Mouse (Mus musculus) Patski (cell line): ENCODE results near the gene Nufip2. TPM values are rescaled to one million over a fixed set of nuclear protein-coding genes. Genes with fewer than 3 reads are reported as not detected.
"Not testable (repeated sequence)": the region's sequence is repeated elsewhere in the genome, so short reads cannot be mapped to it uniquely, and the experiment has no call there.

ENCODE experiments used
- ATAC-seq: fragments of 100-300 bp; one replicate; pipeline ENCODE4 v1.8.0; 2021
- CTCF ChIA-PET: fragments of 350-600 bp; sonication (Branson Sonifier 250); formaldehyde crosslinking; loops from one replicate; lab custom pipeline; 2022; ENCODE audit warnings: inconsistent platforms; lab: Charles Lee
- POLR2A ChIA-PET: fragments of 350-600 bp; sonication (Branson Sonifier 250); formaldehyde crosslinking; loops from one replicate; lab custom pipeline; 2022; ENCODE audit warnings: antibody characterized with exemption, inconsistent platforms; lab: Charles Lee
- DNase-seq: peaks from one replicate; pipeline ENCODE4 v3.0.0-alpha.2; 2011; ENCODE audit warnings: low read depth, low spot score
- H3K27me3 ChIP-seq: fragments of 371-371 bp; one replicate; pipeline ENCODE4 v1.5.1; 2021
- CTCF ChIP-seq: fragments of 100-300 bp; IDR thresholded peaks from one replicate; pipeline ENCODE4 v1.5.1; 2021
- in situ Hi-C: fragments of 300-500 bp; cut with MboI; formaldehyde crosslinking; loops from 3 replicates; pipeline ENCODE4 v1.11.1; 2018; ENCODE audit warnings: low pct_unique_long_range_greater_than_20kb, mixed read lengths
- polyA plus RNA-seq: library from polyadenylated mRNA; unstranded; gene quantifications from one replicate; pipeline ENCODE4 v1.2.3, GENCODE M21; 2021

Gene Nufip2
- 50.3 TPM for polyA plus RNA-seq

DNA sequence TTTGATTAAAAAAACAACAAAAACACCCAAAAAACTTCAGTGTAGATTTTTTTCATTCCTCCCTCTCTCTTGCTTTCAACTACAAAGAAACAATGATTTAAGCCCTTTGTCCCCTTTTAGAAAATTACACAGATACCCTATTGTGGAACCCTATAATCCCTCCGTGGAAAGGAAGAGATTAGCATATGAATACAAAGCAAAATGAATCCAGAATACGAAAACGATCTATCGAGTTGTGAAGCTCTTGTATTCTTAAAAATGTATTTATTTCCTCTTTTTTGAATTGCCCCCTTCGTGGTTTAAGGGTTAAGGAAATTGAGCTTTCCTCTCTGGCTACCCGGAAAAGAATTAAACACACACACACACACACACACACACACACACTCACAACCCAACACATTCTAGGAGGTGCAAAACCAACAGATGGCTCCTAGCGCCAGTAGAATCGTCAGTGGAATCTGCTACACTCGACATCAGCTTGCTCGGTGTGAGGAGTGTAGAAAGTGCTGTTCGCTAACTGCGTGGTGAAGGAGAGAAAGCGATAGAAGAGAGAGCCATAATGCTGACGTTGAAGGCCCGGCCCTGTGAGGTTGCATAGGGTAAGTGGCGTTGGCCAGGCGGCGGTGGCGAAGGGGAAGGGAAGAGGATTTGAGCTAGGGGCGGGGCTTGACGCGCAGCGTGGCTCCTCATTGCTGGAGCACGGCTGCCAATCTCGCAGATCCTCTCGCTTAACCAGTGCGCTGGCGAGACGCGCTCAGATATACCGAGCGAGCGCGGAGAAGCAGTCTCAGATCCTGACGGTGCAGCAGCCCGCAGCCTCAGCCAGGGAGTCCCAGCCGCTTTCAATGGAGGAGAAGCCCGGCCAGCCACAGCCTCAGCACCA lies at the start of gene Nufip2:
Nufip2 (plus strand) TSS at position 773 of the 883 bp plus-strand sequence.
- ATAC-seq, result peak; percentile 82
- ChIA-PET CTCF (no interaction called here), POLR2A (interaction anchor here (1.0 to 1.5 kb wide), 3 partner anchors 17 to 151 kb away, joined by 3 read pairs; no protein-coding TSS in a partner anchor)
- DNase-seq, result peak; percentile 94
- in situ Hi-C loops, result no loop called here
- H3K27me3 ChIP-seq, result no peaks in the 10 kb centered on the region
- no peak for TF ChIP-seq CTCF

DNA sequence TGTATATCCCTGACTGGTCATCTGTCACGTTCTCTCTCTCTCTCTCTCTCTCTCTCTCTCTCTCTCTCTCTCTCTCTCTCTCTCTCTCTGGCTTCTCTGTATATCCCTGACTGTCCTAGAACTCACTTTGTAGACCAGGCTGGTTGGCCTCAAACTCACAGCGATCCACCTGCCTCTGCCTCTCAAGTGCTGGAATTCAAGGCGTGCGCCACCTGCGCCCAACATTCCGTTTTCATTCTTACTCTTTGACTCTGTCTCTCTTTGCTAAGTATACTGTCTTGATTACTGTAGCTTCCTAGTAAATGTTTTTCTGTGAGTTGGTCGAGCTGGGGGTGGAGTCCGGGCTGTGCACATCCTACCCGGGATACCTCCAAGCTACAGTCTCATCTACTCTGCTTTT lies 44.6 kb upstream of the Nufip2 start:
- CTCF ChIA-PET, result no interaction called here
- in situ Hi-C loops, result no loop called here
- DNase-seq (no peak), ATAC-seq (no peak)
- TF ChIP-seq CTCF, result no peak
- no peaks in the 10 kb centered on the region for H3K27me3 ChIP-seq
- POLR2A ChIA-PET, result no interaction called here

DNA sequence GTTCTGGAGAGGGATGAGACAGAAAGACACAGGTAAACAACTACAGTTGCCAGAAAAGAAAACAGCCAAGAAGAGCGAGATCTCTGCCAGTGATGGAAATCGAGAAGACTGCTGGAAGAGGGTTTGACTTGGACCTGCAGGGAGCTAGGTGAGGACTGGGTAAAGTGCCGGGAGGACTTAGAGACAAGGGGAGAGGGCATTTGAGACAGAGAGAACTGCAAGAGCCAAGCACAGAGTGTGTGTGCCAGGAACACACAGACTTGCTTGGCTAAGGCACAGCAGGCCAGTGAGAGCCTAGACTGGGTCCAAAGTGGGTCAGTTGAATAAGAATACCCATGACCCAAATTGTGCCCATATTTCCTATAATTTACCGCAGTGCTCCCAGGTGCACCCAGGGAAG lies 40.5 kb upstream of the Nufip2 start:
- ChIA-PET POLR2A (no interaction called here), CTCF (no interaction called here)
- in situ Hi-C loops, result no loop called here
- DNase-seq (no peak), ATAC-seq (no peak)
- TF ChIP-seq CTCF, result no peak
- H3K27me3 ChIP-seq, result no peaks in the 10 kb centered on the region

DNA sequence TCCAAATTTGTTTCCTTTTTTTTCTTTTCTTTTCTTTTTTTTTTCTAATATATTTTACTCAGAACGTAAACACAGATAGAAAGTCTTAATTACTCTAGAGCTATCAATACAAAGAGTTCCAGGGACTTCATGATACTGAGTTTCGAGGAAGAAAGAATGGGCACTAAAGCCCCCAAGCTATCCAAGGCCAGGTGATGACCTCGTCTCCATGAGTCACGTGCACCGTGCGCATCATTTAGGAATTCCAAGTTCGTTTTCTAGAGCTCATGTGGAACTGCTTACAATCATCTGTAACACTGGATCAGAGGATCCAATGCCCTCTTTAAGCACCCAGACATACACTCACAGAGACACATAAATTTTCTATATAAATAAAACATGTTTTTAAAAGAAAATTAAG lies 37.1 kb upstream of the Nufip2 start:
- ATAC-seq, result no peak
- ChIA-PET POLR2A (no interaction called here), CTCF (interaction anchor here (1.0 kb wide), 1 partner anchor 20 kb away, joined by 4 read pairs; no protein-coding TSS in a partner anchor)
- in situ Hi-C loops, result no loop called here
- TF ChIP-seq CTCF, result no peak
- DNase-seq, result peak; percentile 17
- no peaks in the 10 kb centered on the region for H3K27me3 ChIP-seq

DNA sequence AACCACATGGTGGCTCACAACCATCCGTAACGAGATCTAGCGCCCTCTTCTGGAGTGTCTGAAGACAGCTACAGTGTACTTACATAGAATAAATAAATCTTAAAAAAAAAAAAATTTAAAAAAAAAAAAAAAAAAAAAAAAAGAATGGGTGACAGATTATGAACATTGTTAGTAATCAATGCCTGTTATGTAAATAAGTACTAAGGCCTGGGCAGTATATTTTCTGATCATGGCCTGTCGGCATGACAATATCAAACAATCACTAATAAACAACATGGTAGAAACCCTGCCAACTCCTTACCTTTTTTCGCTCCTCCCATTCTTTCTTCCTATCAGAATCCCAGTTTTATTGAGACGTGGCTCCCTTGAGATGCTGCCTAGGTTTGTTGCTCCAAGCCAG lies 33.5 kb upstream of the Nufip2 start:
- ChIA-PET POLR2A (no interaction called here), CTCF (no interaction called here)
- ATAC-seq (no peak), DNase-seq (no peak)
- in situ Hi-C loops, result no loop called here
- TF ChIP-seq CTCF, result no peak
- H3K27me3 ChIP-seq, result no peaks in the 10 kb centered on the region

DNA sequence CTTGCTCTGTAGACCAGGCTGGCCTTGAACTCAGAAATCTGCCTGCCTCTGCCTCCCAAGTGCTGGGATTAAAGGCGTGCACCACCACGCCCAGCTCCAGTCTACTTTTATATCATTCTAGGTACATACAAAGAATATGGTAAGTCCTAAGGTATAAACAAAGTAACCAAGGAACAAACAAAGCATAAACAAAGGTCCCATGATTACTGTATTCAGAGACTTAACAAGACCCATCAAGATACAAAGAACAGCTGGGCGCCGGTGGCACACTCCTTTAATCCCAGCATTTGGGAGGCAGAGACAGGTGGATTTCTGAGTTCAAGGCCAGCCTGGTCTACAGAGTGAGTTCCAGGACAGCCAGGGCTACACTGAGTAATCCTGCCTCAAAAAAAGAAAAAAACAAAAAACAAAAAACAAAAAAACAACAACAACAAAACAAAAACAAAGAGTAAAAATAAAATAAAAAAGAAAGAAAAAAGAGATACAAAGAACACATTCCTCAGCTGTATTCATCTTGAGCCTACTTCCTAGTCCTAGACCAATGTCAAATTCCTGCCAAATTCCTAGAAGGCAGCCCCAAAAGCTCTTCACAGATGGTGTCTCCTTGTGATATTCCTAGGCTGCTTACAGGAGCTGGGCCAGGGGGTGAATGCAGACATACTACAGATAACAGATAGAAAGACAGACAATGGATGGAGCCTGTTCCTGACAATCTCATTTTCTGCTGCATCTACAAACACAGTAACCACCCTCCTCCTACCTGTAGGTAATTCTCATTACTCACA lies 32.4 kb upstream of the Nufip2 start:
- H3K27me3 ChIP-seq, in situ Hi-C loops, ATAC-seq, DNase-seq, CTCF ChIA-PET: not testable (repeated sequence)
- POLR2A ChIA-PET, result interaction anchor here (0.5 kb wide), 1 partner anchor 91 kb away, joined by 3 read pairs; no protein-coding TSS in a partner anchor

DNA sequence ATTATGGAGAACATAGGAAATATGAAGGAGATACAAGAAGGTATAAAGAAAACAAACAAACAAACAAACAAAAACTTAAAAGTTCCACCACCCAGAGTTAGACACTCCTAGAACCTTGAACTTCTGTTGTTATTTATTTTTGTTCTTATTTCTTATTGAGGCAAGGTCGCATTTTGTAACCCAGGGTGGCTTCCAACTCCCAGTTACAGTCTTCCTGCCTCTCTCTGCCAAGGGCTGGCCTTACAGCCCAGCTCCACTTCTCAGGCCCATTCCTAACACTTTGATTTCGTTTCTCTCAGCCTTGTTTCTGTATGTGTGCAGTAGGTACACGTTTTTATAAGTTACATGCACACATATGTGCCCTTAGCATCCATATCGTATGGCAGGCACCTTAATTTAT lies 26.0 kb upstream of the Nufip2 start:
- in situ Hi-C loops, result no loop called here

DNA sequence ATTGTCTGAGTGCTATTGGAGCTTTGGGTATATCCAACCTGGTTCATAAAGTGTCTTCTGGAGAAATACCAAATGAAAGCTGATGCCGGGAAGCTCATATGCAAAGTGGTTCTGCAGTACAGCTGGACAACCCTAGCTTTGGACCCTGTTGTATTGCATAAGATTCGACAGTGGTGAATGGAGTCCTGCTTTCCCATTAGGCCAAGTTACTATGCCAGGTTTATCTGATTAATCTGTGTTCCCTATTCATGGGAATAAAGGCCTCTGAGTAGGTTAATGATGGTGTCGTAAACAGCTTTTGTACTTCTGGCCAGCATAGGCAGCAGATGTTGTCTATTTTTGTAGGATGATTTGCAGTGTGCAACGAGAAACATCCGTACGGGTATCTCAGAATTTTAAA lies 22.3 kb upstream of the Nufip2 start:
- POLR2A ChIA-PET, result interaction anchor here (0.7 to 1.0 kb wide), 2 partner anchors 14 to 54 kb away, joined by 4 read pairs; no protein-coding TSS in a partner anchor
- DNase-seq (no peak), ATAC-seq (no peak)
- in situ Hi-C loops, result no loop called here
- CTCF ChIA-PET, result interaction anchor here (1.4 kb wide), 1 partner anchor 20 kb away, joined by 3 read pairs; no protein-coding TSS in a partner anchor
- no peaks in the 10 kb centered on the region for H3K27me3 ChIP-seq
- TF ChIP-seq CTCF, result no peak

More for the DNA sequence above, 26.0 kb upstream of the Nufip2 start:
- no peaks in the 10 kb centered on the region for H3K27me3 ChIP-seq
- POLR2A ChIA-PET, result no interaction called here
- no peak for TF ChIP-seq CTCF
- DNase-seq, result no peak
- CTCF ChIA-PET, result interaction anchor here (1.7 kb wide), 1 partner anchor 13 kb away, joined by 4 read pairs; no protein-coding TSS in a partner anchor
- ATAC-seq, result no peak

DNA sequence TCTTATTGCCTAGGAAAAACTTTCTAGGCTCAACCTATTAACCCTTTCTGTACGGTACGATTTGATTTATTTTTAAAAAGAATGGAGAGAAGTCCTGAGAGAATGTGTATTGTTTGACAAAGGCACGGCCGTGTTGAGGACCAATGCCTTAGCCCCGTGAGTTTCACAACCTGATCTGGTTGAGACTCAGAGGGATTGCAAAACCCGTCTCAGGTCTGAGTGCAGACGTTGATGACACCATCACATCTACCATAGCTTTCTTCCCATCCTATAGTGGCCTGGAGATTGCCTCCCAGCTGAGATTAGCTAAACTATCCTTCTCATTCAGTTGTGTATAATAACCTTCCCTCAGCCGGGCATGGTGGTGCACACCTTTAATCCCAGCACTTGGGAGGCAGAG lies 21.9 kb upstream of the Nufip2 start:
- in situ Hi-C loops, result no loop called here
- no peaks in the 10 kb centered on the region for H3K27me3 ChIP-seq
- TF ChIP-seq CTCF, result no peak
- POLR2A ChIA-PET, result no interaction called here
- ATAC-seq (no peak), DNase-seq (no peak)
- CTCF ChIA-PET, result no interaction called here

DNA sequence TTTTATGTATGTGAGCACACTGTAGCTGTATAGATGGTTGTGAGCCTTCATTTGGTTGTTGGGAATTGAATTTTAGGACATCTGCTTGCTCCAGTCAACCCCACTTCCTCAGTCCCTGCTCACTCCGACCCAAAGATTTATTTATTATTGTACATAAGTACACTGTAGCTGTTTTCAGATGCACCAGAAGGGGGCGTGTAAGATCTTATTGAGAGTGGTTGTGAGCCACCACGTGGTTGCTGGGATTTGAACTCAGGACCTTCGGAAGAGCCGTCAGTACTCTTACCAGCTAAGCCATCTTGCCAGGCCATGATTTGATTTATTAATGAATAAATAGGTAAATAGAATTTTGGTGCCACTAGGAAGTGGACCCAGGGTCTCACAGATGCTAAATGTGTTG lies 20.6 kb upstream of the Nufip2 start:
- in situ Hi-C loops, result not testable (repeated sequence)

DNA sequence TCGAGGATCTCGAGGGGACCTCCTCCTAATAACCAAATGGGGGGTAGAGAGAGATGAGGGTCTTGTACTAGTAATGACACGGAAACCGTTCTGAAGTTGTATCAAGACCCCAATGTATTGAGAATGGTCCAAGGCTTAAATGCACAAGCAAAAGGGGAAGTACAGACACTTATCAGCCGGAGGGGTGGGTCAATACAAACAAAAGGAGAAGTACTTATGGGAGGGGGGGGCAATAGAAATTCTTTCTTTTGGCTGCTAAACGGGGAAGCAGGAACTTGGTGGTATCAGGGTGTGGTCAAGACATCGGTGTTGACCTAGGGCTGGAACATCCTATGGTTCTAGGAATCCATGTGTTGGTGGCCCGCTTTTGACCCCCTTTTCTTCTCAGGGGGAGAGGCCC lies 19.2 kb upstream of the Nufip2 start:
- CTCF ChIA-PET, result not testable (repeated sequence)

More for the DNA sequence above, 20.6 kb upstream of the Nufip2 start:
- DNase-seq, CTCF ChIA-PET, H3K27me3 ChIP-seq, POLR2A ChIA-PET, ATAC-seq: not testable (repeated sequence)
- peak; percentile 43 for TF ChIP-seq CTCF

More for the DNA sequence above, 19.2 kb upstream of the Nufip2 start:
- DNase-seq, H3K27me3 ChIP-seq, in situ Hi-C loops, ATAC-seq: not testable (repeated sequence)
- POLR2A ChIA-PET, result interaction anchor here (0.7 kb wide), 1 partner anchor 8 kb away, joined by 3 read pairs; no protein-coding TSS in a partner anchor
